11 mouse cellular contexts compared by ENCODE assay signal in genomic region chr2:71543531-71543930, GRCm38 (mm10). TPM values are rescaled to one million over a fixed set of nuclear protein-coding genes. Genes with fewer than 3 reads are reported as not detected.
A peak's percentile ranks its signal among the peaks of the same experiment; 100 is the strongest.
DNase-seq lines count a peak whose midpoint lies in the region; ATAC-seq and TF ChIP-seq lines count a peak whose summit lies in the region.
"Had no signal": no experiment of that assay in that cellular context is flagged by ENCODE, and none has a peak within 500 bp of the region (broad histone marks: within the 10 kb centered on the region; RNA-seq: fewer than 3 reads in every experiment).

No protein-coding gene starts in this region.

- peak overlapping the region; percentile 79 for H3K9ac ChIP-seq in embryonic facial prominence, embryonic 13.5 days
- H3K9ac ChIP-seq in intestine, embryonic 15.5 days, result no peak overlapping the region

- H3K4me2 ChIP-seq in embryonic facial prominence, embryonic 13.5 days, result peak overlapping the region; percentile 97
- H3K4me2 ChIP-seq in intestine, embryonic 15.5 days (replicated peaks), result no peak overlapping the region

- no peaks in the 10 kb centered on the region for H3K36me3 ChIP-seq in kidney, adult 2 months (ENCODE audit: control insufficient read depth, insufficient read depth, low read length)
- H3K36me3 ChIP-seq in embryonic facial prominence, embryonic 13.5 days, result no peaks in the 10 kb centered on the region
- no peaks in the 10 kb centered on the region for H3K36me3 ChIP-seq in intestine, embryonic 15.5 days

- DNase-seq in kidney, adult 2 months, result peak; percentile 3
- DNase-seq in kidney, adult 9 months, result no peak
- no peak for DNase-seq in spleen, postnatal 14 days (ENCODE audit: low spot score in 2 of 2)
- no peak for DNase-seq in natural killer cell, adult 2 months (ENCODE audit: low spot score in 2 of 2)
- DNase-seq in c-Kit-positive CD71-positive TER-119-positive erythroid progenitor cells, embryonic 14.5 days (ENCODE audit: low spot score), result no peak
- DNase-seq: gastrocnemius, postnatal 14 days; right cerebral cortex, postnatal 4 days had no signal

- ATAC-seq in embryonic facial prominence, embryonic 13.5 days (ENCODE audit: insufficient number of reproducible peaks, insufficient read depth, low FRiP score, low TSS enrichment, low read depth), result no peak
- no peak for ATAC-seq in intestine, embryonic 15.5 days

- no peak for TF ChIP-seq CTCF in kidney, adult 2 months (conservative IDR thresholded peaks at IDR 0.05; ENCODE audit: insufficient read depth, insufficient read length, low read depth, low read length)
- no peak for TF ChIP-seq CTCF in olfactory bulb, adult 2 months (IDR thresholded peaks at IDR 0.05; ENCODE audit: insufficient read depth, low read depth, low read length)

- no peak for TF ChIP-seq POLR2A in kidney, adult 2 months (IDR thresholded peaks at IDR 0.05; ENCODE audit: low read depth, low read length)
- TF ChIP-seq POLR2A in olfactory bulb, adult 2 months (IDR thresholded peaks at IDR 0.05; ENCODE audit: insufficient read depth, low read depth, low read length), result no peak

- 15% methylated on average over 9 of the region's 9 CpGs for WGBS in kidney, adult 2 months
- 5% methylated on average over 9 of the region's 9 CpGs for WGBS in embryonic facial prominence, embryonic 13.5 days
- 4% methylated on average over 9 of the region's 9 CpGs for WGBS in intestine, embryonic 15.5 days
- WGBS in olfactory bulb, adult 2 months, result 6% methylated on average over 9 of the region's 9 CpGs

- no peak overlapping the region for H3K4me3 ChIP-seq in kidney, adult 2 months (ENCODE audit: insufficient read depth, low read depth, low read length)
- H3K4me3 ChIP-seq in embryonic facial prominence, embryonic 13.5 days, result peak overlapping the region; percentile 58
- H3K4me3 ChIP-seq in intestine, embryonic 15.5 days (replicated peaks), result peak overlapping the region; percentile 44
- peak overlapping the region; percentile 96 for H3K4me3 ChIP-seq in olfactory bulb, adult 2 months (ENCODE audit: insufficient read depth, low read depth, low read length)

- no peaks in the 10 kb centered on the region for H3K9me3 ChIP-seq in embryonic facial prominence, embryonic 13.5 days
- no peaks in the 10 kb centered on the region for H3K9me3 ChIP-seq in intestine, embryonic 15.5 days

- no peak overlapping the region for H3K27ac ChIP-seq in kidney, adult 2 months (ENCODE audit: insufficient read depth, low read depth, low read length)
- 0 out of 2 replicates have a peak overlapping the region, but pooled peaks have one; percentile 55 for H3K27ac ChIP-seq in embryonic facial prominence, embryonic 13.5 days
- H3K27ac ChIP-seq in intestine, embryonic 15.5 days, result no peak overlapping the region
- peak overlapping the region; percentile 98 for H3K27ac ChIP-seq in olfactory bulb, adult 2 months (ENCODE audit: insufficient read depth, low read depth, low read length)

- H3K27me3 ChIP-seq in kidney, adult 2 months (replicated peaks; ENCODE audit: control insufficient read depth, insufficient read depth, low read length), result peaks cover 39% of the 10 kb centered on the region
- H3K27me3 ChIP-seq in embryonic facial prominence, embryonic 13.5 days, result peaks cover 87% of the 10 kb centered on the region
- peaks cover 86% of the 10 kb centered on the region for H3K27me3 ChIP-seq in intestine, embryonic 15.5 days (replicated peaks)

- 0 out of 2 replicates have a peak, but pooled peaks cover 3% of the 10 kb centered on the region for H3K4me1 ChIP-seq in kidney, adult 2 months (ENCODE audit: control insufficient read depth, insufficient read depth, low read length)
- H3K4me1 ChIP-seq in embryonic facial prominence, embryonic 13.5 days, result peaks cover 73% of the 10 kb centered on the region
- peaks cover 37% of the 10 kb centered on the region for H3K4me1 ChIP-seq in intestine, embryonic 15.5 days (replicated peaks)
- H3K4me1 ChIP-seq in olfactory bulb, adult 2 months (ENCODE audit: control insufficient read depth, insufficient read depth, low read length), result peaks cover 28% of the 10 kb centered on the region

RNA-seq across cellular contexts. Expression of gene Dlx2, which starts 3.0 kb away (rescaled TPM):
- polyA plus RNA-seq in kidney, adult 2 months (2012; rRNA removed), result not detected in 2 replicates
- polyA plus RNA-seq in embryonic facial prominence, embryonic 13.5 days (2015; fragmentation: Nextera tagmentation; extraction: Ambion mirVana), result 7.8 and 10.0 TPM in 2 replicates
- polyA plus RNA-seq in intestine, embryonic 15.5 days (2015; fragmentation: Nextera tagmentation; extraction: Ambion mirVana), result 3.2 and 4.7 TPM in 2 replicates
- polyA plus RNA-seq in olfactory bulb, adult 2 months (2012; ENCODE audit: insufficient read depth, insufficient read length, low replicate concordance, missing spikeins), result not detected in 2 replicates
- polyA plus RNA-seq: lung, postnatal 0 days had no signal

RNA-seq across cellular contexts. Expression of gene Dlx1, which starts 15.6 kb away (rescaled TPM):
- 0.16 TPM in 1 of 2 replicates, not detected in the other for polyA plus RNA-seq in kidney, adult 2 months (2012; rRNA removed)
- polyA plus RNA-seq in embryonic facial prominence, embryonic 13.5 days (2015; fragmentation: Nextera tagmentation; extraction: Ambion mirVana), result 15.1 and 18.3 TPM in 2 replicates
- polyA plus RNA-seq in intestine, embryonic 15.5 days (2015; fragmentation: Nextera tagmentation; extraction: Ambion mirVana), result 7.1 and 7.8 TPM in 2 replicates
- polyA plus RNA-seq in olfactory bulb, adult 2 months (2012; ENCODE audit: insufficient read depth, insufficient read length, low replicate concordance, missing spikeins), result 355 TPM in 1 of 2 replicates, not detected in the other
- polyA plus RNA-seq: lung, postnatal 0 days had no signal

Comparison
In these comparisons a context has a peak if more than half of its experiments do, and no peak if none do; other contexts are left out.
1. H3K27ac ChIP-seq: peak in embryonic facial prominence, embryonic 13.5 days (single experiment) and olfactory bulb, adult 2 months (single experiment); none in kidney, adult 2 months (single experiment) and intestine, embryonic 15.5 days (single experiment).
2. RNA of gene Dlx1, which starts 15.6 kb away (polyA plus RNA-seq): 355 TPM in olfactory bulb, adult 2 months; 15.1 to 18.3 TPM in embryonic facial prominence, embryonic 13.5 days, 7.1 to 7.8 TPM in intestine, embryonic 15.5 days and 0.16 TPM in kidney, adult 2 months; every median in the first group is over 10 times any median in the second.